Mouse (Mus musculus) layer of hippocampus, postnatal 10 days (tissue): ENCODE measurements at regions not wholly inside any gene's neighbourhood (a gene's known extent, or its start where the extent isn't known, plus 50 kb on each side); places are given as distances from the start of the nearest gene placed in this dataset.

Source experiments
- DNase-seq, 2 experiments: peaks; one replicate each; pipeline ENCODE4 v3.0.0; 2021; ENCODE audit warnings: low spot score in 2 of 2

- DNase-seq, result no peak
These were observed 529.6 kb upstream of the Gm19410 start for GRCm38 (mm10) chr8:35235815-35236509.

- DNase-seq, result no peak
These were observed 528.3 kb upstream of the Gm19410 start for GRCm38 (mm10) chr8:35237279-35237678.

GRCm38 (mm10) chr8:35240884-35241283 is 524.7 kb upstream of the Gm19410 start:
- no peak for DNase-seq

- DNase-seq, result no peak
These were observed 522.0 kb upstream of the Gm19410 start for GRCm38 (mm10) chr8:35243555-35243954.

GRCm38 (mm10) chr8:35249747-35250375 is 515.7 kb upstream of the Gm19410 start:
- no peak for DNase-seq

GRCm38 (mm10) chr8:35250641-35251040 is 514.9 kb upstream of the Gm19410 start:
- no peak for DNase-seq

GRCm38 (mm10) chr8:35253946-35254345 is 511.6 kb upstream of the Gm19410 start:
- no peak for DNase-seq

- DNase-seq, result no peak
These were observed 510.3 kb upstream of the Gm19410 start for GRCm38 (mm10) chr8:35255327-35255726.

- no peak for DNase-seq
These were observed 508.6 kb upstream of the Gm19410 start for GRCm38 (mm10) chr8:35256958-35257357.

GRCm38 (mm10) chr8:35268221-35268620 is 497.4 kb upstream of the Gm19410 start:
- no peak for DNase-seq

- DNase-seq, result no peak
These were observed 496.6 kb upstream of the Gm19410 start for GRCm38 (mm10) chr8:35268986-35269385.

GRCm38 (mm10) chr8:35275972-35276371 is 489.6 kb upstream of the Gm19410 start:
- DNase-seq, result no peak

- no peak for DNase-seq
These were observed 489.1 kb upstream of the Gm19410 start for GRCm38 (mm10) chr8:35276460-35276859.

- DNase-seq, result no peak
These were observed 486.6 kb upstream of the Gm19410 start for GRCm38 (mm10) chr8:35278946-35279345.

- no peak for DNase-seq
These were observed 484.8 kb upstream of the Gm19410 start for GRCm38 (mm10) chr8:35280741-35281140.

GRCm38 (mm10) chr8:35283366-35283765 is 482.2 kb upstream of the Gm19410 start:
- DNase-seq, result peak; percentile 44 to 59

GRCm38 (mm10) chr8:35289018-35289417 is 476.6 kb upstream of the Gm19410 start:
- no peak for DNase-seq

GRCm38 (mm10) chr8:35289967-35290366 is 475.6 kb upstream of the Gm19410 start:
- DNase-seq, result no peak

GRCm38 (mm10) chr8:35293437-35294126 is 472.0 kb upstream of the Gm19410 start:
- DNase-seq, result no peak

GRCm38 (mm10) chr8:35296936-35297335 is 468.7 kb upstream of the Gm19410 start:
- DNase-seq, result no peak

GRCm38 (mm10) chr8:35299088-35299487 is 466.5 kb upstream of the Gm19410 start:
- DNase-seq, result no peak

- no peak for DNase-seq
These were observed 465.2 kb upstream of the Gm19410 start for GRCm38 (mm10) chr8:35300359-35300758.
